Mouse (Mus musculus): ENCODE data around the gene Shmt1. TPM values are rescaled to one million over a fixed set of nuclear protein-coding genes. Genes with fewer than 3 reads are reported as not detected.

The Shmt1 gene
- polyA plus RNA-seq, 1 experiment = 2.5 TPM

DNA sequence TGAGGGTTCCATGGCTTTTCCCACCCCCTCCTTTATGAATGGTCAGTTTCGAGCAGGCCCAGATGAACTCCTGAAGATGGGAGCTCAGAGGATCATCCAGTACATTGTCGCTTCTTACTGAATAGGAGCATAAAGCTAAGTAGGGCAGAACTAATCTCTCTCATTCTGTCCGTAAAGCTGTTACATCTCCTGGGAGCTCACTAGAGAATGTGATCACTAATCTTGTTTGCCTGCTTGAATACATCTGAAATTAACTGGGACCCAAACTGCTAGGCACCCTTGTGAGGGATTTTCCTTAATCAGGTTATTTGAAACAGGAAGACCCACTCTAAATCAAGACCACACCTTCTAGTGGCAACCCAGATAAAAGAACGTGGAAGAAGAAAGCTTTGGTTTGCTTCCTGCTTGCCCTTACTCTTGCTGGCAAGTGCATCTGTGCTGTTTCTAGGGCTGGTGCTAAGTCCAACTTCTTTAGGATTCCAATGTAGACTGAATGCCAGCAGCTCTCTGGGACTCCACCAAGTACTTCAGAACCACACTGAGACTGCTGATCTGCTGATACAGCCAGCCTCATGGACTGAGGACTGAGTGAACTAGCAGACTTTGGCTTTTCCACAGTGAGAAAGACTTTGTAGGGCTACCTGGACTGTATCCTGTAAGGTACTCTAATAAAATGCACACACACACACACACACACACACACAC lies 15.9 kb upstream of the Shmt1 start:
- Histone ChIP-seq H3K27ac (ENCODE audit: insufficient read depth, low read length) (no peak overlapping the region), H3K4me1 (ENCODE audit: control insufficient read depth, insufficient read depth, low read length) (peaks cover 2% of the 10 kb centered on the region; the same call in 1 of the 2 replicates), H3K4me3 (ENCODE audit: insufficient read depth, low read length) (no peak overlapping the region)
- TF ChIP-seq POLR2A (IDR thresholded peaks at IDR 0.05; ENCODE audit: extremely low read depth, insufficient read depth, low read length) = no peak

DNA sequence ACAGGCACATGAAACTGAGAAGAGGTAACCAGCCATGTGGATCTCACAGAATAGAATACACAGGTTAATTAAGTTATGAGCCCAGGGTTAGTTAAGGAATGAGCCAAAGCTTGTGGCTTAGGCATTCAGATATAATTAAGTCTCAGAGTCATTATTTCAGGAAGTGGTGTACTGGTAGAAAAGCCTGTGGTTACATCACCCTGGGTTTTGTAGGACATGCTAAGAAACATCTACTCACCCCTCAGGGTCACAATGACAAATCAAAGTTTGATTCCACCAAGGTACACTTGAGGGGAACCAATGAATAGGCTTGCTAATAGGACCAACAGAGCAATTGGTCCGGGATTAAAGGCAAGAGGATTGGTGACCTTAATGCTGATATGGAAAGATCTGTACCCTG lies 15.2 kb upstream of the Shmt1 start:
- no peak for TF ChIP-seq POLR2A (IDR thresholded peaks at IDR 0.05; ENCODE audit: extremely low read depth, insufficient read depth, low read length)
- TF ChIP-seq CTCF (IDR thresholded peaks at IDR 0.05; ENCODE audit: extremely low read depth, insufficient read depth, low read length) = no peak
- Histone ChIP-seq H3K4me3 (ENCODE audit: insufficient read depth, low read length) (no peak overlapping the region), H3K4me1 (ENCODE audit: control insufficient read depth, insufficient read depth, low read length) (peaks cover 2% of the 10 kb centered on the region; the same call in 1 of the 2 replicates), H3K27ac (ENCODE audit: insufficient read depth, low read length) (no peak overlapping the region)

DNA sequence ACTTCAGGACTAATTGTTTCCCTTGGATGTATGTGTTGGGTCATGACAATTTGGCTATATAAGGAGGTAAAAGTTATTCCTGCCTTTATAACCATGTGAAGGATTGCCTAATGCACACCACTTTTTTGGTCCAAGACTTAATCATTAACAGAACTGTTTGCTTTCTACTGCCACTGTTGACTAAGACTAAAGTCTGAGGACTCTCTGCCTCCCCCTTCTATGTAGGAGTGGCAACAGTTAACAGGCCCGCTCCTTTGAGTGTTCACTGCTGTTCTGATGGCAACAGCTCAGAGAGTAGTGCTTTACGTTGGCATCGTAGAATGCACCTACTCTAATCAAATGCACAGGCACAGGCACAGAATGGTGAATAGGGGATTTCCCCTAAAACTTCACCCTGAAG lies 13.7 kb upstream of the Shmt1 start:
- H3K4me3 ChIP-seq (ENCODE audit: insufficient read depth, low read length) = no peak overlapping the region
- no peak overlapping the region for H3K27ac ChIP-seq (ENCODE audit: insufficient read depth, low read length)
- H3K4me1 ChIP-seq (ENCODE audit: control insufficient read depth, insufficient read depth, low read length) = no peaks in the 10 kb centered on the region
- no peak for TF ChIP-seq CTCF (IDR thresholded peaks at IDR 0.05; ENCODE audit: extremely low read depth, insufficient read depth, low read length)
- no peak for TF ChIP-seq POLR2A (IDR thresholded peaks at IDR 0.05; ENCODE audit: extremely low read depth, insufficient read depth, low read length)

DNA sequence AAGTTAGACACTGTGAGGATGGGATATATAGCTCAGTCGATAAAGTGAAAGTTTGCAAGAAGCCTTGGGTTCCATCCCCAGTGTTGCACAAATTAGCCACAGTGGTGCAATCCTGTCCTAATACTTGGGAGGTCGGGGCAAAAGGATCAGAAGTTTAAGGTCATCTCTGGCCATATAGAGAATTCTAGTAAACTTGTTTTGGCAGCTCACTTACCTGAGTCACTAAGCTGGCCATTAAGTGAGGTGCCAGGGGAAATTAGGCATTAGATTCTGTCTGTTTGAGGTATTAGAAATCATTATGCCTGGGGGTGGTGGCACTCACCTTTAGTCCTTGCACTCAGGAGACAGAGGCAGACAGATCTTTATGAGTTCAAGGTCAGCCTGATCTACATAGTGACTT lies 12.3 kb upstream of the Shmt1 start:
- TF ChIP-seq POLR2A (IDR thresholded peaks at IDR 0.05; ENCODE audit: extremely low read depth, insufficient read depth, low read length) = no peak
- TF ChIP-seq CTCF (IDR thresholded peaks at IDR 0.05; ENCODE audit: extremely low read depth, insufficient read depth, low read length) = no peak
- H3K4me1 ChIP-seq (ENCODE audit: control insufficient read depth, insufficient read depth, low read length) = no peaks in the 10 kb centered on the region
- no peak overlapping the region for H3K4me3 ChIP-seq (ENCODE audit: insufficient read depth, low read length)
- H3K27ac ChIP-seq (ENCODE audit: insufficient read depth, low read length) = no peak overlapping the region

DNA sequence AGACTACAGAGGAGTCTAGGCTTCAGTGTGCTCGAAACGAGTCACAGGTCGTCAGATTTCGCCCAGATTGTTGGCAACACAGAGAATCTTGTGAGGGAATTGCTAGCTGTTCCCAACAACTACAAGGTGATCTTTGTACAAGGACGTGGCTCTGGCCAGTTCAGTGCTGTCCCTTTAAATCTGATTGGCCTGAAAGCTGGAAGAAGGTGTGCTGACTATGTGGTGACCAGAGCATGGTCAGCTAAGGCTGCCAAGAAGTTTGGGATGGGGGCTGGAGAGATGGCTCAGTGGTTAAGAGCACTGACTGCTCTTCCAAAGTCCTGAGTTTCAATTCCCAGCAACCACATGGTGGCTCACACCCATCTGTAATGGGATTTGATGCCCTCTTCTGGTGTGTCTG lies 4.9 kb upstream of the Shmt1 start:
- Histone ChIP-seq H3K4me1 (ENCODE audit: control insufficient read depth, insufficient read depth, low read length) (no peaks in the 10 kb centered on the region), H3K4me3 (ENCODE audit: insufficient read depth, low read length) (no peak overlapping the region), H3K27ac (ENCODE audit: insufficient read depth, low read length) (no peak overlapping the region)
- TF ChIP-seq CTCF (IDR thresholded peaks at IDR 0.05; ENCODE audit: extremely low read depth, insufficient read depth, low read length) = no peak
- TF ChIP-seq POLR2A (IDR thresholded peaks at IDR 0.05; ENCODE audit: extremely low read depth, insufficient read depth, low read length) = no peak

DNA sequence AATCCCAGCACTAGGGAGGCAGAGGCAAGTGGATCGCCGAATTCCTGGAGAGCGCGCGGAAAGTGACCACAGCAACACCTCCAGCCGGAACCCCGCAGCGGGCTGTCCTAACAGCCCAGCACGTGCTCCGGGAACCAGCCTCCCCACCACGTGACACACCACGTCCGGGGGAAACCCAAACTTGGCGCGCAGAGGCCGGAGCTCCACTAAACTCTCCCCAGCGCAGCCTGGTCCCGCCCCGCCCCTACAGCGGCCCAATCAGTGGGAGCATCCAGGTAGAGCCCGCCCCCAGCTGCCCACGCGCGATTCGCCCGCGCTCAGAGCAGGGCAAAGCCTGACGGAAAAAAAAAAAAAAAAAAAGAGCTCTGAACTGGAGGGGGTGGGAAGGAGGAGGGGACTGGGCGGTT lies 461 bp downstream of the Shmt1 start:
- no peak for TF ChIP-seq CTCF (IDR thresholded peaks at IDR 0.05; ENCODE audit: extremely low read depth, insufficient read depth, low read length)
- TF ChIP-seq POLR2A (IDR thresholded peaks at IDR 0.05; ENCODE audit: extremely low read depth, insufficient read depth, low read length) = no peak
- H3K4me1 ChIP-seq (ENCODE audit: control insufficient read depth, insufficient read depth, low read length) = no peaks in the 10 kb centered on the region
- no peak overlapping the region for H3K27ac ChIP-seq (ENCODE audit: insufficient read depth, low read length)
- peak overlapping the region; percentile 28 for H3K4me3 ChIP-seq (ENCODE audit: insufficient read depth, low read length)

DNA sequence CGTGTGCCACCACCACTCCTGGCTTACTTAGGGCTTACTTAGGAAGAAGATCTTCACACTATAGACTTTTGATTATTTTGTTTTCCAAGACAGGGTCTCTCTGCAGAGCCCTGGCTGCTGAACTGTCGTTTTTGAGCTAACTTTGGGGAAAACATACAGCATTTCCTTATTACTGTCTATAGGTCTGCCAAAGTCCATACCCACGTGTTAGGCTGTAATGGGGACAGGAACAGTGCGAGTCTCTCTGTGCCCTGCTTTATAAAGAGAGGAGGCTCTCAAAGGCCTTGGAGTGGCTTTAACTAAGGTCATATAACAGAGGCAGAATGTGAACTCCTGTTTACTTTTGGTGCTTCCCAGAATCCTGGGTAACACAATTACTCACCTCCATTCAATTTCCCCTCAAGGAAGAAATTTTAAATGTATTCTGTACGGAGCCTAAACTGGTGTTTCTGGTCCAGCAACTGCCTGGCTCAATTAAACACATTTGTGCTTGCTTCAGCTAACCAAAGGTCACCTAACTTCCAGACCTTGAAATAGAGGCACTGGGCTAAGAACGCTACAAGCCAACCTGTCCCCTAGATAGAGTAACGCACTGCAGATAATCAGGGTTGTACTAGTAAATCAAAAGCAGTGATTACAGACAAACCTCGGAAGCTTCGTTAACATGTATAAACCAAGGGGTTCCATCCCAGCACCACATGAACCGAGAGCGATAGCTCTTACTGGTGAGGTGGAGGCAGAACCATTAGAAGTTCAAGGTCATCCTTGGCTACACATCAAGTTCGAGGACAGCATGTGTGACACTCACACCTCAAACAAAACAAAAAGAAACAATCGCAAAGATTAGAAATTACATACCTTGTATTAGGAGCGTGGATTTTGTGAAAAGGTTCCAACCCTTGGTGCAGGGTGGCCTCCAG lies 1.2 kb downstream of the Shmt1 start:
- TF ChIP-seq CTCF (IDR thresholded peaks at IDR 0.05; ENCODE audit: extremely low read depth, insufficient read depth, low read length) (no peak), POLR2A (IDR thresholded peaks at IDR 0.05; ENCODE audit: extremely low read depth, insufficient read depth, low read length) (no peak)
- no peak overlapping the region for H3K27ac ChIP-seq (ENCODE audit: insufficient read depth, low read length)
- no peaks in the 10 kb centered on the region for H3K4me1 ChIP-seq (ENCODE audit: control insufficient read depth, insufficient read depth, low read length)

DNA sequence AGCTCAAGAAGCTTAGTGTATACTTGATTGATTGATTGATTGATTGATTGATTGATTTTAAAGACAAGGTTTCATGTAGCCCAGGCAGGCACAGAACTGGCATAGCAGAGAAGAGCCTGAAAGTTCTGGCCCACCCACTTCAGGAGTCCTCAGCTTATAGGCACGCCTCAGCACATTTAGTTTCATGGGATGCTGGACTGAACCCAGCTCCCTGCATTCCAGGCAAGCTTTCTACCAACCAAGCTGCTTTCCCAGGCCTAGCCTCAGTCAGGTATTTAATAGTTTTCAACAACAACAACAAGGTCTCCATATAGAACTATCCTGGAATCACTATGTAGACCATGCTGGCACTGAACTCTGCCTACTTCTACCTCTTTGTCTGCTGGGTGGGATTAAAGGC lies 2.0 kb downstream of the Shmt1 start:
- Histone ChIP-seq H3K4me1 (ENCODE audit: control insufficient read depth, insufficient read depth, low read length) (no peaks in the 10 kb centered on the region), H3K27ac (ENCODE audit: insufficient read depth, low read length) (no peak overlapping the region), H3K4me3 (ENCODE audit: insufficient read depth, low read length) (no peak overlapping the region)
- TF ChIP-seq CTCF (IDR thresholded peaks at IDR 0.05; ENCODE audit: extremely low read depth, insufficient read depth, low read length) = no peak
- TF ChIP-seq POLR2A (IDR thresholded peaks at IDR 0.05; ENCODE audit: extremely low read depth, insufficient read depth, low read length) = no peak

More for the DNA sequence above, 1.2 kb downstream of the Shmt1 start:
- peak overlapping the region; percentile 28 for H3K4me3 ChIP-seq (ENCODE audit: insufficient read depth, low read length)

DNA sequence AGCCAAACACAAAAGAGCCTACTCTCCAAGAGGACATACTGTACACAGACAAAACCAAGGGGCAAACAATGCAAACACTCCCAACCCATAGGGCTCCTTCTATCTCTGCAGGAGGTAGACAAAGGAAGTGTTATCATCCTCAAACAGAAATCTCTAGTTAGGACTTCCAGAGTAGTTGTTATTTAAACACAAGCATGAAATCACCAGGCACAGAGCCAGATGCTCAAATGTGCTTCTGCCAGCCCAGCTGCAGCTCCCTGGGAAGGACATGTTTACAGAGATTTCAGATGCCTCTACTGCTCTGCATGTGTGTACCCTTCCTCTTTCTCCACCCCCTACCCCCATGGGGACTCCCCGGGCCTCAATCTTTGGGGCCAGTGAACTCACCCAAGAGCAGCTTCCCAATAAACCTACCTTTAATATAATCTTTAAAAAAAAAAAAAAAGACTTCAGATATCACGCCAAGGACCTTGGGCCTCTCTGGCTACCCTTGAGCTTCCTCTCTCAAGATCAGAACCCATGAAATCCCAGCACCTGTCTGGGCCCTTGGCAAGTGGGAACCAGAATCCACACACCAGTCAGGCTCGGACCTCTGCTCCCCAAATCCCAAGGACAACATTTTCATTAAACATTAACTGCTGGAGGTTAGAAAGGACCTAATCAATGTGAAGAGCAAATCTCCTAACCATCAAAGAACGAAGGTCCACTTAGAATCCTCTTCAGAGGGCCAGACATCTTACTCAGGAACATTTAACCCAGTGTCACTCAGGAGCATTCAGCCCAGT lies 3.0 kb downstream of the Shmt1 start:
- no peak overlapping the region for H3K4me3 ChIP-seq (ENCODE audit: insufficient read depth, low read length)
- no peak overlapping the region for H3K27ac ChIP-seq (ENCODE audit: insufficient read depth, low read length)
- no peak for TF ChIP-seq CTCF (IDR thresholded peaks at IDR 0.05; ENCODE audit: extremely low read depth, insufficient read depth, low read length)
- TF ChIP-seq POLR2A (IDR thresholded peaks at IDR 0.05; ENCODE audit: extremely low read depth, insufficient read depth, low read length) = no peak
- H3K4me1 ChIP-seq (ENCODE audit: control insufficient read depth, insufficient read depth, low read length) = no peaks in the 10 kb centered on the region
